In the genomic region with DNA sequence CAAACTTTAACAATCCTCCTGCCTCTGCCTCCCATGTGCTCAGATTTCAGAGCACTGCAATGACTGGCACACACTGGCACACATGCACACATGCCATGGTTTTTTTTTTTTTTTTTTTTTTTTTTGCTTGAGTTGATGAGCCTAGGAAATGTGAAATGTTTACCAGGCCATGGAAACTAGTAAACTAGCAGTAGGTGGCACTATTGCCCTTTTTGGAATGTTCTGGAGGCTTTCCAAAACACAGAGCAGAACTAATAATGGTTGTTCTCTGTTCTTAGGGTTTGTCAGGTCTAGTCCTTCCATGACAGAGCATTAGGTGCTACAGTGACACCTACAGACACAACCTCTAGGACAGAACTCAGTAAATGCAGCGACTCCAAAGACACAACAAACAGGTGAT, we compare ENCODE assay signal across 11 mouse cellular contexts. TPM values are rescaled to one million over a fixed set of nuclear protein-coding genes. Genes with fewer than 3 reads are reported as not detected.
DNase-seq lines count a peak whose midpoint lies in the region; ATAC-seq and TF ChIP-seq lines count a peak whose summit lies in the region.
"Had no signal": no experiment of that assay in that cellular context is flagged by ENCODE, and none has a peak within 500 bp of the region (broad histone marks: within the 10 kb centered on the region; RNA-seq: fewer than 3 reads in every experiment).

No protein-coding gene starts in this region.

- no peak overlapping the region for H3K4me3 ChIP-seq in stomach, postnatal 0 days (ENCODE audit: low read depth, low read length)
- H3K4me3 ChIP-seq: embryonic facial prominence, embryonic 15.5 days; liver, embryonic 13.5 days; stomach, embryonic 15.5 days had no signal

- H3K9me3 ChIP-seq in stomach, postnatal 0 days (ENCODE audit: control insufficient read depth, low read length): no peaks in the 10 kb centered on the region
- H3K9me3 ChIP-seq: embryonic facial prominence, embryonic 15.5 days; liver, embryonic 13.5 days; stomach, embryonic 15.5 days had no signal

- H3K36me3 ChIP-seq in stomach, postnatal 0 days (ENCODE audit: control insufficient read depth, insufficient read depth, low read length): peaks cover 6% of the 10 kb centered on the region

- H3K27me3 ChIP-seq in stomach, postnatal 0 days (ENCODE audit: control insufficient read depth, insufficient read depth, low read length): no peaks in the 10 kb centered on the region
- H3K27me3 ChIP-seq: embryonic facial prominence, embryonic 15.5 days; liver, embryonic 13.5 days; stomach, embryonic 15.5 days had no signal

- ATAC-seq in stomach, postnatal 0 days (ENCODE audit: low FRiP score, low TSS enrichment): no peak

- no peaks in the 10 kb centered on the region for H3K4me1 ChIP-seq in stomach, postnatal 0 days (replicated peaks; ENCODE audit: control insufficient read depth, insufficient read depth)
- H3K4me1 ChIP-seq: embryonic facial prominence, embryonic 15.5 days; liver, embryonic 13.5 days; stomach, embryonic 15.5 days had no signal

- H3K27ac ChIP-seq in stomach, postnatal 0 days (replicated peaks): no peak overlapping the region
- H3K27ac ChIP-seq: embryonic facial prominence, embryonic 15.5 days; liver, embryonic 13.5 days; stomach, embryonic 15.5 days had no signal

- WGBS in stomach, postnatal 0 days: 65% methylated on average over 1 of the region's 1 CpGs

- intact Hi-C loops in heart, postnatal 36 days (cut with DNase I): loop anchor here (2.0 to 5.0 kb wide), 3 partner anchors 143 to 320 kb away; no protein-coding TSS in a partner anchor

- H3K9ac ChIP-seq in stomach, postnatal 0 days (ENCODE audit: low read length): no peak overlapping the region
- H3K9ac ChIP-seq: embryonic facial prominence, embryonic 15.5 days; liver, embryonic 13.5 days; stomach, embryonic 15.5 days had no signal

- TF ChIP-seq EP300 in stomach, postnatal 0 days (optimal IDR thresholded peaks at IDR 0.05): no peak

- peak; percentile 34 to 86 for DNase-seq in adrenal gland, adult (ENCODE audit: inconsistent age in 2 of 2, low spot score in 1 of 2)
- no peak for DNase-seq in adrenal gland, postnatal 4 days (ENCODE audit: low spot score in 2 of 2)
- DNase-seq in layer of hippocampus, postnatal 10 days (ENCODE audit: low spot score in 2 of 2): peak; percentile 29 to 41
- no peak for DNase-seq in layer of hippocampus, adult 9-11 months
- peak; percentile 7 for DNase-seq in T-cell, adult 2 months (ENCODE audit: low spot score)
- DNase-seq in heart, postnatal 36 days: peak; percentile 40 to 44
- DNase-seq in stomach, postnatal 0 days (ENCODE audit: low spot score): no peak
- no peak for DNase-seq in urinary bladder, adult 18-20 months (ENCODE audit: low spot score in 2 of 2)
- DNase-seq: liver, embryonic 13.5 days had no signal

- no peak overlapping the region for H3K4me2 ChIP-seq in stomach, postnatal 0 days (replicated peaks; ENCODE audit: low read depth)
- H3K4me2 ChIP-seq: embryonic facial prominence, embryonic 15.5 days; liver, embryonic 13.5 days; stomach, embryonic 15.5 days had no signal

- peak; percentile 70 for TF ChIP-seq CTCF in stomach, postnatal 0 days (IDR thresholded peaks at IDR 0.05; ENCODE audit: low read depth)

RNA-seq across cellular contexts. Expression of gene Atl2, which starts 33.9 kb away (rescaled TPM):
- 10 to 100 TPM; 42.0 to 42.6 TPM for total RNA-seq in adrenal gland, postnatal 4 days (2021)
- 10 to 100 TPM; 60.0 to 60.2 TPM for total RNA-seq in layer of hippocampus, postnatal 10 days (2021)
- 10 to 100 TPM; 29.5 to 34.2 TPM for total RNA-seq in heart, postnatal 36 days (2021)
- 22.6 and 25.2 TPM in 2 replicates for polyA plus RNA-seq in stomach, postnatal 0 days (2015; fragmentation: Nextera tagmentation; extraction: Ambion mirVana)

Comparison
In these comparisons a context has a peak if more than half of its experiments do, and no peak if none do; other contexts are left out.
1. DNase-seq: peak in adrenal gland, adult (2 of 2), layer of hippocampus, postnatal 10 days (2 of 2), T-cell, adult 2 months (single experiment) and heart, postnatal 36 days (2 of 2); none in adrenal gland, postnatal 4 days (0 of 2), layer of hippocampus, adult 9-11 months (single experiment), stomach, postnatal 0 days (single experiment) and urinary bladder, adult 18-20 months (0 of 2).